Mouse (Mus musculus): ENCODE data around the gene Cdkl1.

GRCm38 (mm10) chr12:69768841-69769240, 22.2 kb downstream of the Cdkl1 start:
- no peak for TF ChIP-seq POLR2A (IDR thresholded peaks at IDR 0.05; ENCODE audit: low read depth, low read length)
- no peak for TF ChIP-seq CTCF (IDR thresholded peaks at IDR 0.05; ENCODE audit: extremely low read depth, insufficient read length, insufficient replicate concordance, low read depth, low read length)
